Mouse (Mus musculus) intestine, embryonic 16.5 days (tissue): ENCODE data around the gene Spi1. TPM values are rescaled to one million over a fixed set of nuclear protein-coding genes. Genes with fewer than 3 reads are reported as not detected.
"Not testable (repeated sequence)": the region's sequence is repeated elsewhere in the genome, so short reads cannot be mapped to it uniquely, and the experiment has no call there.

ENCODE experiments used
- ATAC-seq: fragments of 200-750 bp; cut with Nextera tagmentation; 2 replicates; pipeline ENCODE4 v1.8.0; 2017; ENCODE audit warnings: moderate TSS enrichment, moderate library complexity
- H3K27ac ChIP-seq: fragments of 300-500 bp; sonication (generic); 2 replicates; pipeline ENCODE4 v1.5.1; 2014; ENCODE audit warnings: mild to moderate bottlenecking, low read length
- H3K27me3 ChIP-seq: fragments of 300-500 bp; sonication (generic); replicated peaks from 2 replicates; pipeline ENCODE4 v1.6.1; 2014; ENCODE audit warnings: low read length, control low read depth, mixed read lengths; ENCODE audit not compliant: control insufficient read depth, insufficient read depth
- H3K36me3 ChIP-seq: fragments of 300-500 bp; sonication (generic); 2 replicates; pipeline ENCODE4 v1.6.1; 2014; ENCODE audit warnings: low read length, control low read depth; ENCODE audit not compliant: control insufficient read depth, insufficient read depth
- H3K4me1 ChIP-seq: fragments of 300-500 bp; sonication (generic); 2 replicates; pipeline ENCODE4 v1.6.1; 2014; ENCODE audit warnings: low read length, control low read depth, mixed read lengths; ENCODE audit not compliant: control insufficient read depth, insufficient read depth
- H3K4me2 ChIP-seq: fragments of 300-500 bp; sonication (generic); 2 replicates; pipeline ENCODE4 v1.6.1; 2014; ENCODE audit warnings: low read depth, low read length, control low read depth
- H3K4me3 ChIP-seq: fragments of 300-500 bp; sonication (generic); 2 replicates; pipeline ENCODE4 v1.5.1; 2014; ENCODE audit warnings: mild to moderate bottlenecking, low read length
- H3K9ac ChIP-seq: fragments of 300-500 bp; sonication (generic); 2 replicates; pipeline ENCODE4 v1.6.1; 2014; ENCODE audit warnings: low read depth, low read length
- H3K9me3 ChIP-seq: fragments of 300-500 bp; sonication (generic); 2 replicates; pipeline ENCODE4 v1.6.1; 2016; ENCODE audit warnings: low read length, control low read depth; ENCODE audit not compliant: control insufficient read depth
- WGBS: fragments of 180-500 bp; shearing (Covaris S2); extraction: QIAGEN DNeasy Blood & Tissue Kit; methylation state at CpG from one replicate; pipeline ENCODE4 v1.1.7; 2014; 5-methylcytosine and 5-hydroxymethylcytosine counted together
- polyA plus RNA-seq: library from polyadenylated mRNA; unstranded; fragments of >200 nt; fragmentation: Nextera tagmentation; extraction: Ambion mirVana; gene quantifications from 2 replicates; pipeline ENCODE4 v1.2.1, GENCODE M21; 2015

The Spi1 gene
- 4.2 and 6.1 TPM in 2 replicates for polyA plus RNA-seq

- no peak within 1 kb of the TSS for H3K9ac ChIP-seq
- H3K4me2 ChIP-seq, result no peak within 1 kb of the TSS
- H3K27me3 ChIP-seq, result no peaks in the 10 kb centered on the region
- H3K36me3 ChIP-seq, result no peaks in the 10 kb centered on the region
- no peaks in the 10 kb centered on the region for H3K9me3 ChIP-seq
- ATAC-seq, result no peak
- peaks cover 5% of the 10 kb centered on the region; the same call in 1 of the 2 replicates for H3K4me1 ChIP-seq
- WGBS, result 74% methylated on average over 13 of the region's 13 CpGs
- H3K27ac ChIP-seq, result peak within 1 kb of the TSS; percentile 34; the same call in 1 of the 2 replicates
- no peak within 1 kb of the TSS for H3K4me3 ChIP-seq
Observed at GRCm38 (mm10) chr2:91081775-91082695, at the start of gene Spi1. Gene Spi1, plus strand, starts transcription at chr2:91082390.

- no peak overlapping the region for H3K9ac ChIP-seq
- H3K9me3 ChIP-seq, result no peaks in the 10 kb centered on the region
- no peaks in the 10 kb centered on the region for H3K4me1 ChIP-seq
- 25% methylated on average over 3 of the region's 3 CpGs for WGBS
- no peak overlapping the region for H3K4me3 ChIP-seq
- no peaks in the 10 kb centered on the region for H3K36me3 ChIP-seq
- ATAC-seq, result no peak
- H3K27me3 ChIP-seq, result no peaks in the 10 kb centered on the region
- no peak overlapping the region for H3K4me2 ChIP-seq
- H3K27ac ChIP-seq, result no peak overlapping the region
Observed at GRCm38 (mm10) chr2:91033000-91033399, 49.2 kb upstream of the Spi1 start.

GRCm38 (mm10) chr2:91035385-91035784 is 46.8 kb upstream of the Spi1 start, which contains the start of gene Rapsn:
Gene Rapsn, plus strand, starts transcription at chr2:91035620.
- Histone ChIP-seq H3K4me1 (no peaks in the 10 kb centered on the region), H3K27ac (no peak within 1 kb of the TSS), H3K27me3 (no peaks in the 10 kb centered on the region), H3K9me3 (no peaks in the 10 kb centered on the region), H3K4me3 (no peak within 1 kb of the TSS), H3K36me3 (no peaks in the 10 kb centered on the region), H3K9ac (no peak within 1 kb of the TSS; the same call in 1 of the 2 replicates), H3K4me2 (no peak within 1 kb of the TSS)
- ATAC-seq, result peak; percentile 59
- 50% methylated on average over 9 of the region's 9 CpGs for WGBS

GRCm38 (mm10) chr2:91041786-91042185 is 40.4 kb upstream of the Spi1 start:
- no peak for ATAC-seq
- Histone ChIP-seq H3K9me3 (no peaks in the 10 kb centered on the region), H3K4me2 (no peak overlapping the region), H3K27me3 (no peaks in the 10 kb centered on the region), H3K36me3 (no peaks in the 10 kb centered on the region), H3K4me3 (no peak overlapping the region), H3K27ac (no peak overlapping the region), H3K4me1 (no peaks in the 10 kb centered on the region), H3K9ac (no peak overlapping the region)
- WGBS, result 80% methylated on average over 8 of the region's 8 CpGs

- 63% methylated on average over 21 of the region's 21 CpGs for WGBS
- ATAC-seq, result no peak
- Histone ChIP-seq H3K4me1 (no peaks in the 10 kb centered on the region), H3K27me3 (no peaks in the 10 kb centered on the region), H3K9me3 (no peaks in the 10 kb centered on the region), H3K9ac (no peak overlapping the region), H3K36me3 (no peaks in the 10 kb centered on the region), H3K4me3 (no peak overlapping the region), H3K4me2 (no peak overlapping the region), H3K27ac (no peak overlapping the region)
Observed at GRCm38 (mm10) chr2:91042651-91043398, 39.4 kb upstream of the Spi1 start.

GRCm38 (mm10) chr2:91044727-91045126 is 37.5 kb upstream of the Spi1 start:
- Histone ChIP-seq H3K27ac (no peak overlapping the region), H3K4me2 (no peak overlapping the region), H3K36me3 (no peaks in the 10 kb centered on the region), H3K4me1 (no peaks in the 10 kb centered on the region), H3K27me3 (no peaks in the 10 kb centered on the region), H3K9ac (no peak overlapping the region), H3K9me3 (no peaks in the 10 kb centered on the region), H3K4me3 (no peak overlapping the region)
- whole genome bisulfite sequencing, result 78% methylated on average over 13 of the region's 13 CpGs
- no peak for ATAC-seq

GRCm38 (mm10) chr2:91045805-91046204 is 36.4 kb upstream of the Spi1 start:
- H3K27me3 ChIP-seq, H3K4me1 ChIP-seq, H3K4me2 ChIP-seq, H3K4me3 ChIP-seq, ATAC-seq, H3K9me3 ChIP-seq, H3K27ac ChIP-seq, H3K9ac ChIP-seq, H3K36me3 ChIP-seq: not testable (repeated sequence)
- WGBS, result 68% methylated on average over 1 of the region's 1 CpGs

GRCm38 (mm10) chr2:91047359-91047758 is 34.8 kb upstream of the Spi1 start:
- Histone ChIP-seq H3K9me3 (no peaks in the 10 kb centered on the region), H3K36me3 (no peaks in the 10 kb centered on the region), H3K4me3 (no peak overlapping the region), H3K9ac (no peak overlapping the region), H3K27ac (no peak overlapping the region), H3K4me1 (no peaks in the 10 kb centered on the region), H3K27me3 (no peaks in the 10 kb centered on the region), H3K4me2 (no peak overlapping the region)
- ATAC-seq, result no peak
- WGBS, result 63% methylated on average over 9 of the region's 9 CpGs

- Histone ChIP-seq H3K9me3 (no peaks in the 10 kb centered on the region), H3K4me1 (peaks cover 11% of the 10 kb centered on the region), H3K4me3 (no peak overlapping the region), H3K4me2 (no peak overlapping the region), H3K36me3 (peaks cover 16% of the 10 kb centered on the region), H3K9ac (no peak overlapping the region), H3K27ac (no peak overlapping the region), H3K27me3 (no peaks in the 10 kb centered on the region)
- WGBS, result 70% methylated on average over 3 of the region's 3 CpGs
- no peak for ATAC-seq
Observed at GRCm38 (mm10) chr2:91051917-91052316, 30.3 kb upstream of the Spi1 start.
